Mouse (Mus musculus): ENCODE results near the gene Lgi1.

- TF ChIP-seq POLR2A (IDR thresholded peaks at IDR 0.05; ENCODE audit: control insufficient read depth, low read depth, low read length) (no peak), CTCF (IDR thresholded peaks at IDR 0.05; ENCODE audit: control insufficient read depth, insufficient read depth, insufficient replicate concordance, low read depth, low read length) (no peak)
Measured at GRCm38 (mm10) chr19:38331072-38331471, 66.7 kb downstream of the Lgi1 start.

Data from testis, adult 2 months (tissue).